Mouse (Mus musculus): ENCODE measurements around the gene Pml.
A peak's percentile ranks its signal among the peaks of the same experiment; 100 is the strongest.

Gene Pml

DNA sequence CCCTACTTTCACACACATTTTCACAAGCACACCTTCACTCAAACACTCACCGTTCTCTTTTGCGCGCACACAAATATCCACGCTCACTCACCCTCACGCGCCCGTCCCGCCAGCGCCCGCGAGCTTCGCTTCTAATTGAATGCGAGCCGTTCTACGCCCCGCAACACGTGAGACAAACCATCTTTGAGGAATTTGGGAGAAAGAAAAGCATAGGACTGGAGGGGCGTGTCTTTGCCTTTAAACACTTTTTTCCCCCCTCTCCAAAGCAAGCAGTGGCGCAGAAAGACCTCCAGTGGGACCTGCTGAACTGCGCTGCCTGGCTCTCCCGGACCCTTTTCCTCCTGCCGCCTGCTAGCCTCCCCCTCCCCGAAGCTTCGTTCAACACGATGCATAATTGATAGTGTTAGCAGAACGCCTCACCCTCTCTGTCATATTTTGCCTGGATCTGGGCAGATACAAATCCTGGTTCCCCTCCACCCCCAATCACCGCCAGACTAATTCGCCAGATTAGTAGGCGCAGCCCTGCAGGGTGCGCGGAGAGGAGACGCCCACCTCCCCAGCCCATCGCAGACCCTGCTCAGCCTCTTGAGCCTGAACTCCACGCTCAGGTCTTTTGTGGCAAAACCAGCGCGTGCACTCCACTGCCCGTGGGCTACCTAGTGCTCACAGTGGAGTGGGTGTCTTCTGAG is 47.6 kb downstream of the Pml start:
- peak in 1 of 2 experiments; percentile 51 for DNase-seq (ENCODE audit: low spot score in 2 of 2)

DNA sequence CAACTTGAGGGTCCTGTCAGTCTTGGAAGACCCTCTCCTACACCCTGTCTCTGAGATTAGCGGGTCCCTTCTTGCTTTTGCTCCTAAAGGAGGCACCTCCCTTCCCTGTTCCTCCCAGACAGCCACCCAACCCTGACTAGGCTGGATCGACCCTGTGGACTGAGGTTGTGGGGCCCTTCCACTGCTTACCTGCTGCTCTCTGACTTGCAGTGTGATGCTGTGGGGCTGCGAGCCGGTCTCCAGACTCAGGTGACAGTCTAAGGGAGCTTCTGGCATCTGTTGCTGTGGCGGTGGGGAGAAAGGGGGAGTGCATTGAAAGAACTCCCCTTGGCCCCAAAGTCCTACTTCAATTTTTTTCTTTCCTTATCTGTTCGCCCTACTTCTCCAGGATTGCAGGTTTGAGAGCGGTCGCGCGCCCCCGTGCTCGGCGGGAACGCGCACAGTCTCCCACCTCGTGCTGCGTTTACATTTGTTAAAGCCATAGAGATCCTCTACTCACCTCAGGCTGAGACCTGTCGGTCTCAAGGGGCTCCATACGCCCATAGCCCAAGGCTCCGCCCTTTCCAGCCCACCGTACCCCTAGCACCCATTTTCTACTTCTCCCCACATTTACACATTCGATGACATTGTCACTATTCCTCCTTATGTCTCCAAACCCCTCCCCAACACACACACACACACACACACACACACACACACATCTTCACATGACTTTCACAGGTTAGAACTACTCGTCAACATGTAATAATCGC is 48.3 kb downstream of the Pml start:
- peak in 1 of 2 experiments; percentile 48 for DNase-seq (ENCODE audit: low spot score in 2 of 2)

DNA sequence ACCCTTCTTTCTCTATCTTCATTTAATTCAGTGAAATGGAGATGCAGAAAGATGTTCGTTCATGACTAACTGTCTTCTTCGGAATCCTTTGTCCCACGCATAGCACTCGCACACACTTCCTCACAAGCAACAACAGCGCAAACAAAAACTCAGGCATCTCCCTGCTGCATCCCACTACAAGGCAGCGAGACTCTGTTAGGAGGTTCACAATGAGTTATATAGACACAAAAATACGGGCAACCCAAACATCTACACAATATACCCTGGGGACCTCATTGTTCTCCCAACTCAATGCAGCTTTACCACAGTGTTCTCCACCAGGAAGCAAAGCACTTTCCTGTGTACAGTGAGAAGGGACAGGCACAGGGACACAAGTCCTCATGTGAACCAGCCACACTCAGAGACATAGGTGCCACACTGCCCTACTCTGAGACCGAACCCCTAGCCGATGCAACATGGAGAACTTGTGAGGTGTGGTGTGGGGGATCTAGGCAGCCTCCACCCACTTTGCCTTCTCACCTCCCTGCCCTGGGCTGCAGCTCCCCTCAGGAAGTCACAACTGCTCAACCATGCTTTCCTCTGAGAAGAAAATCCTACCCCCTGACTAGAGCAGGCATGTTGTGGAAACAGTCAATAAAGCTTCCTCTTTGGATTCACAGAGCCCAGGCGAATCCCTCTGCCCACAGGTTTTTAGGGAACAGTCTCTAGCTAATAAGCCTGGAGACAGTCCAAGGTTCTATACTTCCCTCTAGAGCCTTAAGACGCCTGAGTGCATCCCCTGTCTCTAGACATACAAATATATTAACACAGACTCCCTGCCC is 49.1 kb downstream of the Pml start:
- DNase-seq (ENCODE audit: low spot score in 2 of 2) = peak in 1 of 2 experiments; percentile 19

DNA sequence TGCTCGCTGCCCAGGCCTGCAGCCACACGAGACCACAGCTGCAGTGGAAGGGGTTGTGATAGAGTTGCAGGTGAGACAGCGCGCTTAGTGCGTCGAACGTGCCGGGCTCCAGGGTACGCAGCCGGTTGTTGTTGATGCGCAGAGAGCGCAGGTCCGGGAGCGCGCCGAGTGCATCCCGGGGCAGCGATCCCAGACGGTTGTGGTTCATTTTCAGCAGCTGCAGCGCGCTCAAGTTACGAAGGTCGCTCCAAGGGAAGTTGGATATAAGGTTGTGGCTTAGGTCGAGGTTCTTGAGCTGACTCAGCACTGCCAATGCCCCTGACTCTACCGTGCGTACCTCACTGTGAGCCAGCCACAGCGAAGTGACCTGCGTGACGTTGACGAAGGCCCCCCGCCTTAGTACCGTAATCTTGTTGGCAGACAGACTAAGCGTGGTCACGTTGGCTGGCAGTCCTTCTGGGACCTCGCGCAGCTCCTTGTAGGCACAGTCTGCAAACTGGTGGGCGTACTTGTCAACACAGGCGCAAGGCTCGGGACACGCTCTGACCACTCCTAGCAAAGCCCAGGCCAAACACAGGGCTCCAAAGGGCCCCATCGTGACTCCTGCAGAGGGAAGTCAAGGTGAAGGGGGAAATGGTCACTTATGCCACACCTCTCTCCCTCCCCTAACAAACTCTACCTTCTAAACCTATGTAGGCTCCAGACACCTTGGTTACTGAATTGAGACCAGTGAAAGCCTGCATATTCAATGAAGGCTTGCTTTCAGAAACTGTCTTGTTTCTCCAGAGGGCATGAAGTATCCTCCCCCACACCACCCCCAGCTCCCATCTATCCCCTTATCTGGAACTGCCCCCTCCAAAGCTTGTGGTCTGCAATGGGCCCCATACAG is 50.0 kb downstream of the Pml start:
- DNase-seq (ENCODE audit: low spot score in 2 of 2) = peak in 1 of 2 experiments; percentile 19

DNA sequence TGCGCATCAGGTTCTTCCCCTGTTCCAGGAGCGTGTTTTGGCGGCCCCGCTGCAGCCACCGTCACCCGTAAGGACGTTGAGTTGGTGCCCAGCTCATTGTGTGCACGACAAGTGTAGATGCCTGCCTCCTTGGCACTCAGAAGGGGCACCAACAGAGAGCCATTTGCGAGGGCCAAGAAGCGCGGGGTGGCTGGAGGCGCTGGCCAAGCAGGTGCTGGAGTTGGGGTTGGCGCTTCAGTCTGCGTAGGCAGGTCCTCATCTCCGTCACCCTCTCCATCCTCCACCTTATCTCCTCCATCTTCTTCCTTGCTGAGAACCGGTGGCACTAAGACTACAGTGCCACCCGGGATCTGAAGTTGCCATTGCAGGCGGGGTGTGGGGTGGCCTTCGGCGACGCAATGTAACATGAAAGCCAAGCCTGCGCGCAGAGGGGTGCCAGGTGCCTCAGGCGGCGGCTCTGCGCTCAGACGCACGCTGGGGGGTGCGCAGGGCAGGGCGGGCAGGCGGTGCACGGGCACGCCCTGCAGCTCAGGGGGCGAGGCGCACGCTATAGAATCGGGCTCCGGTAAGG is 50.7 kb downstream of the Pml start:
- DNase-seq (ENCODE audit: low spot score in 2 of 2) = peak in 1 of 2 experiments; percentile 42

DNA sequence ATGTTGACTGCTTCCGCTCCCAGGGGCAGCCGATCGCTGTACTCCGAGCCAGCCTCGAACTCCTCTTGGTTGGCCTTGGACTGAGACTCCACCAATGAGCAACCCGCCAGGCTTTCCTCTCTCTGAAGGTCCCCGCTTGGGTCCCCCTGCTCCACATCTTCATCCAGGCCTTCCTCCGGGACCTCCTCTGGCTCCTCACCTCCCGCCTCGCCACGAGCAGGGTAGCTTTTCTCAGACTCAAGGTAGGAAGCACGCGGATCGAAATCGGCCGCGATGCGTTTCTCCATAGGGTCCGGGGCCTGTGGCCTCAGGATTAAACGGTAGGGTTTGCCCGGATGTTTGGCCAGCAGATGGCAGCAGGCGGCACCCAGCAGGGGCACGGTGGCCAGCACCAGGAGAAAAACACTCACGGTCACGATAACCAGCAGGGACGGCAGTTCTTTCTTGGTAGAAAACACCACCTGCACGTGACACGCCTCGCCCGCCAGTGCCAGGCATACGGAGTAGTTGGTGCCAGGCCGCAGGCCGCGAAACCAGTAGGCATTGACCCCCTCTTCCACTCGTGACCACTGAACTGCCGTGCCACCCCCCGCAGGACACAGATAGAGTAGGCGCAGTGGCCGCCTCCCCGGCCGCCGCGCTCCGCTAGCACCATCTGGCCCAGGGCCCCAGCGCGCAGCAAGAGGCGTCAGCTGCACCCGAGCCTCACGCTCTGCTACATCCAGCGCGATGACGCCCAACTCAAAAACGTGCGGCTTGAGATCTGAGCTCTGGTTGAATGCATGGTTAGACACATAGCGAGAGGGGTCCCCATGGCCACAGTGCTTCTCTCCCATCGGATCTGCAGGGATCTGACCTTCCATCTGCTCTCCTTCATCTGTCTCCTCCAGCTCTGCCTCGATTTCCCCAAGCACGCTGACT is 51.5 kb downstream of the Pml start:
- peak in 1 of 2 experiments; percentile 63 for DNase-seq (ENCODE audit: low spot score in 2 of 2)

DNA sequence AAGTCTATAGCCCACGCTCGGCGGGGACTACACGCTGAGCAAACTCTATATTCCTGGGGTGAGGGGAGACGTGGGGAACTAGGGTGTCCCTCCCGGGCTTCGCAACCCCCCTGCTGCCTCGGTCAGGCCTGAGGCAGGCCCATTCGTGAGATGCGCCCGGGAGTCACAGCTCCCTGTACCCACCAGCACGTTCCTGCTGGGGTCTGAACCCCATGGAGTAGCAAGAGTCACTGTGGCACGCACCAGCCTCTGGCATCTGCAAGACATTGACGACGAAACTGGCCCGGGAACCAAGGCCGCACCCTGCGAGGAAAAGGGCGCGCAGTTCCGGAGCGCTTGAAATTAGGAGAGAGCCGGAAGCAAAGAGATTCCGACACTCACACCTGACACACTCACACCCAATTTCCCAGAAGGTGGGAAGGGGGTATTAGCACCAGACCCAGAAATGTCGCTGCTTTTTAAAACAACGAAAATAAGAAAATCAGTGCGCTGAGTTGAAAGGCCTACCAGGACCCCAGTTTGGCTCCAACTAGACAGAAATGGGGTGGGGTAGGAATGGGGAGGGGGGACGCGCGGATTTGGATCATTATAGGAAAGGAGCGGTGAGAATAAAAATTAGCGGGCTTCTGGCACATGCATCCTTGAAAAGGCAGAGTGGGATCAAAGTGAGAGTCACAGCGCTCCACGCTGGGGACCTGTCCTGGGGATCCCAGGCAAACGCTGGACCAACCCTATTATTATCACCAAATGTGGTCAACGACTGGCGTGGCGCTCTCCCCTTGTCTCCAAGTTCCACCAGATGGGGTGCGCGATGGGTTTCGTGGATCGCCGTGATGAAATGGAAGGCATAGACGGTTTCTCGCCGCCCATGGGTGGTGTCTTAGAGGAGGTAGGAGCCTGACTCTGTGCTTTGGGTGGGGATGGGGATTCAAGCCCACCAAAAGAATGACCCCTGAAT is 52.7 kb downstream of the Pml start:
- no peak for DNase-seq (ENCODE audit: low spot score in 2 of 2)

DNA sequence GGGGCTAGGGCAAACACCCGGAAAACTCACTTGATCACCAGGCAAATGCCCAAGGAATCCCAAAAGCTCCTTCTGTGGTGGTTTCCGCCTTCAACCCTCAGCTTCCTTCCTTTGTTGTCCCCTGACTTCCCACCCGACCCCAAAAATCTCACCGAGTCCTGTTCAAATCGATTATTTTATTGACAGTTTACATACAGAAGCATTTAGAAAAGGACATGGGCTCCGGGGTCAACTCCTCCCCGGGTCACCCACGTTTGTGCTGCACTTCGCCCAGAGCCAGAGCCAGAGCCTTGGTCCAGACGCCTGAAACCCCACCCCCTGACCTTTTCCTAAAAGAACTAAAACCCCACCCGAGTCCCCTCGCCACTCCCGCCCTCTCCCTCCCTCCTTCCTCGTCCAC is 53.4 kb downstream of the Pml start:
- DNase-seq (ENCODE audit: low spot score in 2 of 2) = no peak

DNA sequence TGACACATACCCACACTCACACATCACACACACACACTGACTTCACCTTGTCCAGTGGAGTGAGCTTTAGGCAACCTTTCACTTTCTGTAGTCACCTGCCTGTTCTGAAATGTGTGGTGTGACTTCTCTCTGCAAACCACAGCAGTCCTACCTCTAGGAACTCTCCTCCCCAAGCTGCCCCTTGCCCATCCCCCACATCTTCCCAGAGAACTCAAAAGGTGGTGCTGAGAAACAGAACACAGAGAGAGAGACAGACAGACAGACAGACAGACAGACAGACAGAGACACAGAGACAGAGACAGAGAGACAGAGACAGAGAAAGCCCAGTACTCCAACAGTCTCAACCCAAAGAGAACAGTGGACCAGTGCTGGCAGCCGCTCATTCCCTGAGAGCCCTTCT is 53.9 kb downstream of the Pml start:
- DNase-seq (ENCODE audit: low spot score in 2 of 2) = no peak

DNA sequence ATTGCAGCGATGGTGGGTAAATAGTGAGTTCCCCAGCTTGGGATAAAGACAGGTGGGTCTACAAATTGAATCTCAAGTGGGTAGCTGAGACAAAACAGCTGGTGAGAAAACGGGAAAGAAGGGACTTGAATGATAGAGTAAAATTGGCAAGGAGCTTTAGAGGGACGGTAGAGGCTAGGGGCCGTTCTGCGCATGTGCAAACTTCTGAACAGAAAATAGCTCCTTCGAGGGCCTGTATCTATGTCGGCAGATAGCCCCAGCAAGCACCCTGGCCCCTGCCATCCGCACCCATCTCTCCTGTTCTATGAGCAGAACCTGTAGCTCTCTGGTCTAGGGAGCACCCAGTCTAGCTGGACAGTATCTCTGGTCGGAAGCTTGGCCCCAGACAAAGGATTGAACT is 55.4 kb downstream of the Pml start:
- no peak for DNase-seq (ENCODE audit: low spot score in 2 of 2)

DNA sequence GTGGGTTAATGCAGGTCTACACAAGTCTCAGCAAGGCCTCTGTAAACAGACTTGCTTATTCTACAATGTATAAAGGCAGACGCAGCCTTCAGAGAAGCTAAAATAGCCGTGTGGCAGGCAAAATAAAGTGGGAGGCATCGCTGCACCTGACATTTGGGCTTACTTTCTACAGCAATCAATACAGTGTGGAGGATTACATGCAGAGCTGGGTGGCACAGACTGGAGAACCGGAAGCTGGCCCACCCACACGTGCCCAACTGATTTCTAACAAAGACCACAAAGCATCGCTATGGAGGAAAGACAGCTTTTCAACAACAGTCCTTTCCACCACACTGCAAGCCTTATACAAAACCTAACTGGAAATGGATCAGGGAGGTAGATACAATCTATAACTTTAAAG is 65.1 kb downstream of the Pml start:
- no peak for DNase-seq (ENCODE audit: low spot score in 2 of 2)

DNA sequence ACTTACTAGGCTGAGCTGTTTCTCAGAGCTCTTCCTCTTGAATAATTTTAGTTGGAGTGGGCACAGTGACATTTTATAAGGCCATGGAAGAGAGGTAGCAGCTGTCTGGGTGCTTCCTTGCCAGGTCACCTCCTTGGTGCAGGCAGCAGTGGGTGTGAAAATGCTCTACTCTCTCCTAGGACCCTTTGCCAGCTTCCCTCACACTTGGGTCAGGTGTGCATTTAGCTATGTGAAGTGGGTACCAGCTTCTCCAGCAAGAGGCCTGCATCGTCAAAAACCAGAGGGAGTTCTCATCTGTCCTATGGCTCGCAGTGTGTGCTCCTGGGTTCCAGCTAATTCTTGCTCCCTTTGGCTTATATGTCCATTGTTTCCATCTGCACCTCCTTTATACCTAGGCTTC is 70.2 kb downstream of the Pml start:
- no peak for DNase-seq (ENCODE audit: low spot score in 2 of 2)

DNA sequence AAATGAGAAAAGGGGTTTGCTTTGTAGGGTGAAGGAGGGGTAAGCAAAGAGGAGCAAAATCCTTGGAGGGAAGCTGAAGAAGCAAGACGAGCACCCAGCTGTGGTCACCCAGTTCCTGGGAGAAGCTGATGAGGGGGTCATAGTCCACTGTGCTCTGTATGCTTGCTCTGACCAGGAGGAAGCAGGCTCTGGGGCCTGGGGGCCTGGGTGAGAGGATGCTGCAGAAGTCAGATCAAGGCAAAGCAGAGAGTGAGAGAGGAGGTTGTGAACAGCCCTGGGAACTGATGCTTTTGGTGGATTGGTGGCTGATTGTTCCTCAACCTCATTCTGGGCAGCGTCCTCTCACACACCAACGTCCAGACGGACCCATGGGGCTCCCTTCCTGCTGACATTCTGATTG is 72.4 kb downstream of the Pml start:
- no peak for DNase-seq (ENCODE audit: low spot score in 2 of 2)

DNA sequence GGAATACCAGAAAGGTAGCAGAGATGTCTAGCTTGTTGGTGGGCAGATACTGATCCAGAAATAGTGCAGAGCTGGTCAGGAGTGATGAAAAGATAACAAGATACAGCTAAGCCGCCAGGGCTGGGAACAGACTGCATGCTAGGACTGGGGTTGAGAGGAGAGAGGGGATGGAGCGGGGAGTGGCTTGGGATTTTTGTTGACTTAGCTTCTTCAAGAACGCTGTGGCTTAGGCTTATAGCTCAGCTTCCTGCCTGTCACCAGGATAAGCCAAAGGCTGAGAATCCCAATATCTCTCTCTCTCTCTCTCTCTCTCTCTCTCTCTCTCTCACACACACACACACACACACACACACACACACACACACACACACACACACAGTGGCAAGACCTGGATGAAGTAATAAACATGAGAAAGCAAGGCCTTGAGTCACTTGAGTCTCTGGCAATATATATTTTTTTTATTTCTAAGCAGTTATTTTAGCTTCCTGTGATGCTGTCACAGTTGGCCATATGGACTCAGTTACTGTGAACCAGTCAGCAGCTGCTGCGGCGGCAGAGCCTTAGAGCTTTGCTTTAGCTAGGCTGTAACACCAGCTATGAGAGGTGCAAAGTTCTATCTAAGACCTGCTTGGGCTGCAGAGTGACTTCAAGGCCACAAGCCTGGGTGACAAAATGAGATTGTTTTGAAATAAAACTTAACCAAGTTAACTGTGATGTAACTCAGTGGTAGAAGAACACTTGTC is 73.7 kb downstream of the Pml start:
- DNase-seq (ENCODE audit: low spot score in 2 of 2) = no peak

DNA sequence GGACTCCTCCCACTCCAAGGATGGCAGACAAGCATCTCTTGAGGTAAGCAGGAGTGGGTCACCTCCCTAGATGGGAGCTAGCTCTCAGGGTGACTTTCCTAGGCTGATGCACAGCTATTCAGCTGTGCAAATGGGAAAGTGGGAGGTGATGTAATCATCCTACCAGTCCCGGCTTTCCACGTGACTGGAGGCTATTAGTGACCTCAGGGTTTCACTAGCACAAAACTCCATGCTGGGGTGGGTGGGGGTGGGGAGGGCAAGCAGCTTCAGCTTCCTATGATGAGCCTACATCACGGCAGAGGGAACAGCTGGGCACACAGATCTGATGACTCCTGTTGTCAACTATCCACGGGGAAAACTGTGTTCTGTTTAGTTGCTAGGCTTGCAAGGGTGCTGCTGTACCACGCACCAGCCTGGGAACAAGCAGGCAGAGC is 74.8 kb downstream of the Pml start:
- no peak for DNase-seq (ENCODE audit: low spot score in 2 of 2)

DNA sequence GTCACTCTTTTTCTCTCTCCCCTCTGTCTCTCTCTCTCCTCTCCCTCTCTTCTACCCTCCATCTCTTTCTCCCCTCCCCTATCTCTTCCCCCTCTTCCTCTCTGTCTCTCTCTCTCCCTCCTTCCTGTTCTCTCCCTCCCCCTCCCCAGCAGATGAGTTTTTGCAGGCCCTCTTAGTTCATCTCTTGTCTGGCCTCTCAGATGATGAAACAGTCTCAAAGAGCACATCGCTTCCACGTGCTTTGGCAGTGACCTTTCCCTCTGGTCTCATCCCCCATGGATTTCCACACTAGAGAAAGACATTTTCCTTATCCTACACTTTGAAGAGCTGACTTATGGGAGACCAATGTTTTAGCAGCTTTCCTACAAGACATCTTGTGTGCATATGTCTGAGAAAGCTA is 76.7 kb downstream of the Pml start:
- no peak for DNase-seq (ENCODE audit: low spot score in 2 of 2)

DNA sequence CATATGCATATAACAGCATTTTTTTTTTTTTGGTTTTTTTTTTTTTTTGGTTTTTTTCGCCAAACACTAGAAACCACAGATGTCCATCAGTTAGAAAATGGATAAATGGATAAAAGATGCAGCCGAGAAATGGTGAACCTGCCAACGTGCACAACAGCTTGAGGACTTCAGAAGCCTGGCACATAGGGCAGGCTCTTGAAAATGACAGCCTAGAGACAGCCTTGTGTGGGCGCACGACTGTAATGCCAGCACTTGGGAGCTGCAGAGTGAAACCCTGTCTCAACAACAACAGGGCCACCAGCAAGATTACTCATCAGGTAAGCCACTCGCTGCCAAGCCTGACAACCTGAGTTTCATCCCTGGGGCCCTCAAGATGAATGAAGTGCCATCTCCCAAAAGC is 80.2 kb downstream of the Pml start:
- DNase-seq (ENCODE audit: low spot score in 2 of 2) = no peak

DNA sequence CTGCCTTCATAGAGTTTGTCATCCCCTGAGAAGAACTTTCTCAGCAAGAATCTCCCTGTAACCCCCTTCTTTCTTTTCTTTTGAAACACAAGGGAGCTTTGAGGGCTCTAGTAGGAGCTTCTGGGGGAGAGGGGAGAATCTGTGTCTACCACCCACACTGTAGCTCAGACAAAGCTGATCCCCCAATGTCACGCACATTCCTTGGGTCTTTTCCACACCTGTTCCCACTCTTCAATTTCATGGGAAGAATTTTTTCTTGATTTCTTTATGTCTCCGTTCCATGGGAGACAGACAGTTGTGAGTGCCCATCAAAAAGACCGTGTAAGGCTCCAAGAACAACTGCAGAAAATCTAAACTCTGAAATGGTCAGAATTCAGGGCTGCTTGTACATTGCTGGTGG is 80.7 kb downstream of the Pml start:
- DNase-seq (ENCODE audit: low spot score in 2 of 2) = no peak
